Mouse (Mus musculus): ENCODE measurements around the gene Relch. TPM values are rescaled to one million over a fixed set of nuclear protein-coding genes. Genes with fewer than 3 reads are reported as not detected.

Gene Relch
- polyA plus RNA-seq, 1 experiment from 2014 or later: 43.0 TPM

Other genes starting within 250 kb of the Relch start
- 10.5 and 12.0 TPM in 2 replicates for gene Pign, start 184 bp upstream of the Relch start, polyA plus RNA-seq (2015; fragmentation: Nextera tagmentation; extraction: Ambion mirVana)
- 0.31 and 0.57 TPM in 2 replicates for gene Tnfrsf11a, start 116.9 kb downstream of the Relch start, polyA plus RNA-seq (2015; fragmentation: Nextera tagmentation; extraction: Ambion mirVana)